Mouse (Mus musculus): ENCODE measurements at regions not wholly inside any gene's neighbourhood (a gene's known extent, or its start where the extent isn't known, plus 50 kb on each side); places are given as distances from the start of the nearest gene placed in this dataset.
A peak's percentile ranks its signal among the peaks of the same experiment; 100 is the strongest.

GRCm38 (mm10) chr8:42512056-42512455 is 629.2 kb downstream of the Triml1 start:
- peak in 1 of 2 experiments; percentile 5 for DNase-seq
- intact Hi-C loops (cut with DNase I) = no loop called here
